Mouse (Mus musculus): ENCODE measurements around the gene Zbtb6.

DNA sequence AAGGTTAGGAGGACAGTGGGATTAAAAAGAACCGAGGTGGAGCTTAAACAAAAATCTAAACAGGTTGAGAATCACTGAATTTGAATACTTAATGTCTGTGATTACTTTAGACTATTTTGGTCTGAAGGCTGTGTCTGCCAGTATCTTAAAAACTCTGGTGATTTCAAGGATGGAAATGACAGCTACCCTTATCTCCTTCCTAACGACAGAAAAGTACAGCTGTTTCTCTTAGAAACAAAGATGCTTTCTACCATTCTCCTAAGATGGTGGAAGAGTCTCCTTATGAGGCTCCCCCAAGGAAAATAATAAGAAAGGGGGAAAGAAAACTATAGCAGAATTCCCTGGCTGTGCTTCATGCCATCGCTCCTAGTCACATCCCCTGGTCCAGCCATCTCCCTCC is 21.1 kb downstream of the Zbtb6 start:
- TF ChIP-seq E2F4 (IDR thresholded peaks at IDR 0.05; ENCODE audit: insufficient read depth) (no peak), MAX (IDR thresholded peaks at IDR 0.05; ENCODE audit: low read depth) (no peak), POLR2A (IDR thresholded peaks at IDR 0.05; ENCODE audit: insufficient read length, low read depth) (no peak), MYOD1 (IDR thresholded peaks at IDR 0.05; ENCODE audit: control insufficient read depth in 1 of 3, insufficient read length in 2 of 3, low read depth in 2 of 3) (no peak), TCF12 (IDR thresholded peaks at IDR 0.05; ENCODE audit: insufficient read depth, poor library complexity, severe bottlenecking) (no peak), USF1 (IDR thresholded peaks at IDR 0.05; ENCODE audit: low read depth) (no peak), MYOG (IDR thresholded peaks at IDR 0.05; ENCODE audit: control insufficient read depth in 1 of 3, insufficient read depth in 1 of 3, insufficient read length in 2 of 3, low read depth in 2 of 3) (no peak), CEBPB (IDR thresholded peaks at IDR 0.05; ENCODE audit: insufficient read depth, poor library complexity, severe bottlenecking) (no peak), REST (IDR thresholded peaks at IDR 0.05; ENCODE audit: insufficient read depth, insufficient read length) (no peak), POLR2AphosphoS2 (IDR thresholded peaks at IDR 0.05; ENCODE audit: insufficient read length, low read depth) (no peak)

Data from myocyte (in vitro differentiated cells).